16 mouse cellular contexts compared by ENCODE assay signal in genomic region chr17:80476496-80476895, GRCm38 (mm10).
"Had no signal": no experiment of that assay in that cellular context is flagged by ENCODE, and none has a peak within 500 bp of the region (broad histone marks: within the 10 kb centered on the region; RNA-seq: fewer than 3 reads in every experiment).

No protein-coding gene starts in this region.

- ATAC-seq: lung, postnatal 0 days; midbrain, embryonic 16.5 days had no signal

- DNase-seq: kidney, adult 11 months; kidney, adult 9 months; lung, adult 2 months; lung, postnatal 36 days; retina, postnatal 1 day; right cerebral cortex, postnatal 4 days; spleen, adult 18-20 months; thymus, adult 18-20 months; thymus, postnatal 14 days had no signal

- H3K4me3 ChIP-seq: limb, embryonic 15.5 days; megakaryocyte, embryonic 14.5 days; midbrain, embryonic 12.5 days; neural tube, embryonic 13.5 days had no signal

- H3K9me3 ChIP-seq: limb, embryonic 15.5 days; megakaryocyte, embryonic 14.5 days; midbrain, embryonic 12.5 days; neural tube, embryonic 13.5 days had no signal

- H3K27ac ChIP-seq: kidney, postnatal 0 days; limb, embryonic 15.5 days; midbrain, embryonic 12.5 days; neural tube, embryonic 13.5 days had no signal

- H3K9ac ChIP-seq: limb, embryonic 15.5 days; midbrain, embryonic 12.5 days; neural tube, embryonic 13.5 days had no signal

- H3K4me2 ChIP-seq: limb, embryonic 15.5 days; midbrain, embryonic 12.5 days; neural tube, embryonic 13.5 days had no signal

- H3K27me3 ChIP-seq: limb, embryonic 15.5 days; megakaryocyte, embryonic 14.5 days; midbrain, embryonic 12.5 days; neural tube, embryonic 13.5 days had no signal
